Mouse (Mus musculus) midbrain, embryonic 10.5 days (tissue): ENCODE results near the gene Zfp286. TPM values are rescaled to one million over a fixed set of nuclear protein-coding genes. Genes with fewer than 3 reads are reported as not detected.
A peak's percentile ranks its signal among the peaks of the same experiment; 100 is the strongest.

Experiments used
- DNase-seq: peaks from one replicate; pipeline ENCODE4 v3.0.0-alpha.2; 2017; ENCODE audit warnings: low spot score
- H3K27ac ChIP-seq: fragments of 300-500 bp; sonication (generic); replicated peaks from 2 replicates; pipeline ENCODE4 v1.5.1; 2016; ENCODE audit warnings: mild to moderate bottlenecking
- H3K27me3 ChIP-seq: fragments of 300-500 bp; sonication (generic); 2 replicates; pipeline ENCODE4 v1.6.1; 2016; ENCODE audit warnings: low read depth, mild to moderate bottlenecking; ENCODE audit not compliant: poor library complexity, severe bottlenecking
- H3K36me3 ChIP-seq: fragments of 300-500 bp; sonication (generic); 2 replicates; pipeline ENCODE4 v1.6.1; 2016; ENCODE audit warnings: mild to moderate bottlenecking, moderate library complexity
- H3K4me1 ChIP-seq: fragments of 300-500 bp; sonication (generic); 2 replicates; pipeline ENCODE4 v1.6.1; 2016
- H3K4me3 ChIP-seq: fragments of 300-500 bp; sonication (generic); 2 replicates; pipeline ENCODE4 v1.5.1; 2016; ENCODE audit warnings: mild to moderate bottlenecking, moderate library complexity
- H3K9me3 ChIP-seq: fragments of 300-500 bp; sonication (generic); replicated peaks from 2 replicates; pipeline ENCODE4 v1.6.1; 2016; ENCODE audit warnings: mild to moderate bottlenecking
- WGBS: fragments of 180-500 bp; shearing (Covaris S2); methylation state at CpG from one replicate; pipeline ENCODE4 v1.1.7; 2016; 5-methylcytosine and 5-hydroxymethylcytosine counted together
- polyA plus RNA-seq: library from polyadenylated mRNA; unstranded; fragments of >200 nt; fragmentation: Nextera tagmentation; extraction: Ambion mirVana; gene quantifications from 2 replicates; pipeline ENCODE4 v1.2.1, GENCODE M21; 2016

Gene Zfp286
- polyA plus RNA-seq, 1 experiment from 2014 or later: 23.1 TPM

DNA sequence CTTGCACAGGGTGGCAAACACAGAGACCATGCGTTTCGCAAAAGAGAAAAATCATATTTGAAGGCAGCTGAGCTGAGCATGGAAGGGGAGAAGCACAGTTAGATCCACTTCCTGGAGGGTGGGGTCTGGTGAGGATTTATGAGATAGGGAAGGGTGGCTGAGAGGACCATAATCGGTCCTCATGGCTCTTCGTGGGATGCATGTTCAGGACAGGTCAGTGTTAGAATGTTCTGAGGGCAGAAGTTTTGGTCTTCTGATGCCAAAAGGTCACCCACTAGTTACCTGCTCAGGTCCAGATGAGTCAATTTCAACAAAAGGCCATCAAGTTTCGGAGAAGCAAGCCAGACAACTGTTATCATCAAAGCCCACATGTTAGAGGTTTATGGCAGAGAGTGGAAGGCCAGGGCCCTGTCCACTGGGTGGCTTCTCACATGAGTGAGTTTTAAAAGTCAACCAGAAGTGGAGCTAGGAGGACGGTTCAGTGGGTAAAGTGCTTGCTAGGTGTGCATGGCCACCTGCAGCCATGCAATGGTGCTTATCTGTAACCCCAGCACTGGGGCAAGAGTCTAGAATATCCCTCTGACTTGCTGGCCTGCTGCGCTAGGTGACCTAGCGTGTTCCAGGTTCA is 29.9 kb upstream of the Zfp286 start:
- H3K36me3 ChIP-seq: no peaks in the 10 kb centered on the region
- WGBS: 91% methylated on average over 8 of the region's 8 CpGs
- H3K27ac ChIP-seq: no peak overlapping the region
- no peaks in the 10 kb centered on the region for H3K9me3 ChIP-seq
- H3K4me3 ChIP-seq: no peak overlapping the region
- DNase-seq: no peak
- H3K27me3 ChIP-seq: peaks cover 24% of the 10 kb centered on the region
- peaks cover 15% of the 10 kb centered on the region for H3K4me1 ChIP-seq

DNA sequence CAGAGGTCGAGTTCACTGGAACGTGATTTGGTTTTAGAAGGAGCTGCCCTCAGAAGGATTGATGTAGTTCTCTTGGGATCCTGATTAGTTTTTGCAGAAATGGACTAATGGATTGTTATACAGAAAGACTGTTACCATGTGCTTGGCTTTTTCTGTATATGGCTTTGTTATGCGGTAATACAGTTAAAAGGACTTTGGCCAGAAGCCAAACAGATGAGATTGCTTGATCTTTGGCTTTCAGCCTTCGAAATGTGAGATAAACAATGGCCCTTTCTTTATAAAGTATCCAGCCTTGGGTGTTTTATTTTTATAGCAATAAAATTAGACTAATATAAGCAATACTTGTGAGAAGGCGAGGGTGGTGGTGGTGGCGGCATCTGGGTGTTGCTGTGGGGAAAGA is 27.3 kb upstream of the Zfp286 start:
- 91% methylated on average over 6 of the region's 6 CpGs for WGBS
- no peak overlapping the region for H3K27ac ChIP-seq
- DNase-seq: no peak
- no peak overlapping the region for H3K4me3 ChIP-seq
- no peaks in the 10 kb centered on the region for H3K36me3 ChIP-seq
- peaks cover 24% of the 10 kb centered on the region for H3K27me3 ChIP-seq
- peaks cover 15% of the 10 kb centered on the region for H3K4me1 ChIP-seq
- H3K9me3 ChIP-seq: no peaks in the 10 kb centered on the region

DNA sequence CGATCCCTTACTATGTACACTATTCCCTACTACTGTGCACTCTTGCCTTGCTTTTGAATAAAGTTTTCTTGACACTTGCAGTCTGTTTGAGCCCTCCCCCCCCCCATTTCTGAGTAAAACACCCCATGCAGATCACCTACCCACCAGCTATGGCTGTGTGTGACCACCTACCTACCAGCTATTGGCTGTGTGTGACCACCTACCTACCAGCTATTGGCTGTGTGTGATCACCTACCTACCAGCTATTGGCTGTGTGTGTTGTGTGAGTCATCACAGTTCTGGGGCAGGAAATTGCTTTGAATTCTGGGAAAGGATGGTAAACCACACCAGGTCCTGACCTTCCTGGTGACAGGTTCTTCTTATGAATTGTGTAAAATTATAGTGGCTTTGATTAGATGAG is 26.2 kb upstream of the Zfp286 start:
- peaks cover 7% of the 10 kb centered on the region for H3K4me1 ChIP-seq
- no peaks in the 10 kb centered on the region for H3K36me3 ChIP-seq
- peaks cover 16% of the 10 kb centered on the region; the same call in 1 of the 2 replicates for H3K27me3 ChIP-seq
- WGBS: 88% methylated on average over 1 of the region's 1 CpGs
- H3K9me3 ChIP-seq: no peaks in the 10 kb centered on the region
- H3K4me3 ChIP-seq: no peak overlapping the region
- no peak overlapping the region for H3K27ac ChIP-seq
- DNase-seq: no peak

DNA sequence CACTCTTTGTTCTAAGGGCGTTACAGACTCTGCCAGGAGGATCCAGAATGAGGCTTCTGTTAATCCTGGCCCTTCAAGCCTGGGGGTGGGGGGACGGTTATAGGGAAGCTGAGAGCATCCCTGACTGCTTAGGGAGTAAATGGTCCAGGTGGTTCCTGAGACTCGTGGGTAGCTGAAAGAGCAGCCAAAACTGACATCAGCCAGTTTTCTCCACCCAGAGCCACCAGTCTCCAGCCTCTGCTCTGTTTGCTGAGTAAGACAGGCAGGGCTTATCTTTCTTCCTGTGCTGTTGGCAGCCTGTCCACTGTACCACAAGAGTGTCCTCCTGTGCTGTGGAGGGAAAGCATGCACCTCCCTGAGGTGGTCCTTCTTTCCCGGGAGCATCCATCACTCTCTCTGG is 25.4 kb upstream of the Zfp286 start:
- DNase-seq: no peak
- WGBS: 74% methylated on average over 4 of the region's 4 CpGs
- H3K4me3 ChIP-seq: no peak overlapping the region
- H3K9me3 ChIP-seq: no peaks in the 10 kb centered on the region
- H3K36me3 ChIP-seq: no peaks in the 10 kb centered on the region
- no peak overlapping the region for H3K27ac ChIP-seq
- H3K27me3 ChIP-seq: 0 out of 2 replicates have a peak, but pooled peaks cover 13% of the 10 kb centered on the region
- H3K4me1 ChIP-seq: no peaks in the 10 kb centered on the region

DNA sequence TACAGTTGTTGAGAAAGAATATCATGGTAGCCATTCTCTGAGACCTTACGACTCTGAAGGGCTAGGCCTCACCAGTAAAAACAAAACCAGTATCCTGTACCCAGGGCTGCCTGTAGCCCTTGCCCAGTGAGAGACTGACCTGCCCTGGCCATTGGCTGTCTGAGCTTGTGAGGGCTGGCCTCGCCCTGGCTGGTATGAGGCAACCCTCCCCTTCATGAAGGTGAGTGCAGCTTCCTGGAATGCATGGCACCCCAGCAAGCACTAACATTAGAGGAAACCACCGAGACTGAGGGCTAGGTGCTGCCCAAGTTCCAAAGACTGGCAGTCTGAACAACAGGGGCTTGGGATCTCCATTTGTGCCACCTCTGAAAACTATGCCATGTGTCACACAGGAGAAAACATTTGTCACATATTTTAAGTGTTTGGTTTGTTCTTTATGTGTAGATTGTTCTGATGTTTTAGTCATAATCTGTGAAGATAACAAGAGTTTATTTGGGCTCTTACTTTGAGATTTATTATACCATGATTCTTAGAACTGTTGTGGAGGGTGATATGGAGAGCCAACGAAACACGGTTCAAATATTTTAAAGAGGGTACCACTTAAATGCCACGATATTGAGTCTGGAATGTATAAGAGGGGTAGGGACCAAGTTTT is 24.8 kb upstream of the Zfp286 start:
- no peaks in the 10 kb centered on the region for H3K4me1 ChIP-seq
- H3K36me3 ChIP-seq: no peaks in the 10 kb centered on the region
- no peak for DNase-seq
- 75% methylated on average over 6 of the region's 6 CpGs for WGBS
- no peak overlapping the region for H3K4me3 ChIP-seq
- no peaks in the 10 kb centered on the region for H3K9me3 ChIP-seq
- no peak overlapping the region for H3K27ac ChIP-seq
- 0 out of 2 replicates have a peak, but pooled peaks cover 9% of the 10 kb centered on the region for H3K27me3 ChIP-seq

DNA sequence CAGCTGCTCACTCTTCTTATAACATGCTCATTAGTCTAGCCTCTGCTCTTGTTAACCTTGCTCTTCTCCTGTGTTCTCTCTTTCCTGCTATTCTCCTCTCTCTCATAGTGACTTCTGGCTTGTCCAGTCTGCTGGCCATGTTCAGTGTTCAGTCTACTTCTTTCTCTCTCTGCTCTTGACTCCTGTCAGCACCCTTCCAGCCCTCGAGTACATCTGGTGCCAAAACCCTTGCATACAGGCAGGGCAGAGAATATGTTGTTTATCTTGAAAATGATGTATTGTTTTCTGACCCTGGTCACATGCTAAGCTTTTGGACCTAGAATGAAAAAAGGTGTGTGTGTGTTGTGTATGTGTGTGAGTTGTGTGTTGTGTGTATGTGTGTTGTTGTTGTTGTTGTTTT is 24.2 kb upstream of the Zfp286 start:
- DNase-seq: no peak
- Histone ChIP-seq H3K4me3 (no peak overlapping the region), H3K4me1 (no peaks in the 10 kb centered on the region), H3K36me3 (no peaks in the 10 kb centered on the region), H3K27ac (no peak overlapping the region), H3K9me3 (no peaks in the 10 kb centered on the region), H3K27me3 (0 out of 2 replicates have a peak, but pooled peaks cover 3% of the 10 kb centered on the region)
- WGBS: 70% methylated on average over 1 of the region's 1 CpGs

DNA sequence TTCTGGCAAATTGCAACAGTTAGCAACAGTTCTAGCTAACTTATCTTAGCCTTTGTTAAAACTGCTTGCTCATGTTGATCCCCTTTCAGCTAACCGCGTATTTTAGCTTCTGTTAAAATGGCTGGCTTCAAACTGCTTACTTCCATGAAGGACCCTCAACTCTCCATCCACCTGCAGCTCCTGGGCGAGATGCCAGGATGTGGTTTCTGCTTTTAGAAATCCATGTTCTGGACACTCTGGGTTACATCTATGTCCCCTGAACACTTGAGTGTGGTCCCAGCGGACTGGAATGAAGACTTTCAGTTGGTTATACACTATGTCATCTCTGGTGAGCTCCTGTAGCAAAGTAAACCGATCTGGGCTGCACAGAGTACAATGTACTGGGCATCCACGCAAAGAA is 23.0 kb upstream of the Zfp286 start:
- H3K4me3 ChIP-seq: no peak overlapping the region
- H3K27ac ChIP-seq: no peak overlapping the region
- no peaks in the 10 kb centered on the region for H3K4me1 ChIP-seq
- 84% methylated on average over 6 of the region's 6 CpGs for WGBS
- no peak for DNase-seq
- no peaks in the 10 kb centered on the region for H3K9me3 ChIP-seq
- H3K36me3 ChIP-seq: no peaks in the 10 kb centered on the region
- no peaks in the 10 kb centered on the region for H3K27me3 ChIP-seq

DNA sequence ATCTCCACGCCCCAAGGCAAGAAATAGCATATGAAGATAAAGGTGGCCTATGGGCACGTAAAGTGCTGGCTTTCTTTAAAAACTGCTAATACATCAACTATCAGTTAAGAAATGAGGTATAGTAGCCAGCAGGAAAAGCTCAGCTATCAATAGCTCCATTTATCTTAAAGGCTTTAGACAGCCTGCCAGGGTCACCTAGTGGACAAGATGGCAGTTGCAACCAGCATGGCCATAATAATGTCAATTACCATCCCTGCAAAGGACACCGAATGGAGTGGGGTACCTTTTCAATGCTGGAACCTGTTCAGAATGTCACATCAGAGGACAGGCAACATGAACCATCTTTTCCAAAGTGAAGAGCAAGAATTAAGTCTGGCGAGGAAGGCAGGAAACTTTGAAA is 19.9 kb upstream of the Zfp286 start:
- Histone ChIP-seq H3K27me3 (no peaks in the 10 kb centered on the region), H3K27ac (no peak overlapping the region), H3K36me3 (no peaks in the 10 kb centered on the region), H3K4me1 (no peaks in the 10 kb centered on the region), H3K9me3 (no peaks in the 10 kb centered on the region; the same call in 1 of the 2 replicates), H3K4me3 (no peak overlapping the region)
- DNase-seq: no peak
- WGBS: 78% methylated on average over 4 of the region's 4 CpGs

DNA sequence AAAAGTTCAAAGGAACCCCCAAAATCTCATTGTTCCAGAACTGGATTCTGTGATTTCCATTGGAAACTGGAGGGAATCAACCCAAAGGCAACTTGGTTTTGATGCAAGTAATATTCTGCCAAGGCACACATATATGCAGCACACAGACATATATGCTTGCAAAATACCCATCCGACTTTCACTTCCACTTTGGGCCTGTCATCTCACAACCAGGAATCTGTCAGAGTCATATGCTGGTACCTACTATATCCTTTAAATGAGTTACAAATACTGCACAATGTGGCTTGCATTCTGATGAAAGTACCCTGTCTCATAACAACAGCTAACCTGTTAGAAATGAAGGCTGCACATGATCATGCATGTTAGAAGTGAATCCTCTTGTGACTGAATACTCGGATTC is 18.7 kb upstream of the Zfp286 start:
- WGBS: 84% methylated on average over 2 of the region's 2 CpGs

DNA sequence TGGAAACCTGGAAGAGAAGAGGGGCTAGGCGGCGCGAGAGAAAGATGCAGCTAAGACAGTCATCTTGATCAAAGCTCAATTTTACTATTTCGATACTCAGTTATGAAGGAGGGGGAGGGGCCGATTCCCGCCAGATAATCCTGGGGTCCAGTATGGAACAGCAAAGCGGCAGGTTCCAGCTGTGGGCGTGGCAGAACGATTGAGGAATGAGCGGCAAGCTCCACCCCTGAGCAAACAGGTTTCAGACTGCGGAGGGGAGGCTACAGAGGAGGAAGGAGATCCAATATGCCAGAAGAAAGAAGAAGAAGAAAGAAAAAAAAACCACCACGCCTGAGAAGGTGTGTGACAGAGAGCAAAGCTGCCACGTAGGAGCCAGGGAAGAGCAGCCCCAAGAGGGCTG is 14.9 kb upstream of the Zfp286 start:
- Histone ChIP-seq H3K4me3 (no peak overlapping the region), H3K27me3 (no peaks in the 10 kb centered on the region)
- DNase-seq: no peak

More for the DNA sequence above, 18.7 kb upstream of the Zfp286 start:
- no peaks in the 10 kb centered on the region; the same call in 1 of the 2 replicates for H3K9me3 ChIP-seq
- no peaks in the 10 kb centered on the region for H3K36me3 ChIP-seq
- H3K27me3 ChIP-seq: no peaks in the 10 kb centered on the region
- H3K27ac ChIP-seq: no peak overlapping the region
- H3K4me3 ChIP-seq: no peak overlapping the region
- no peak for DNase-seq
- H3K4me1 ChIP-seq: no peaks in the 10 kb centered on the region

DNA sequence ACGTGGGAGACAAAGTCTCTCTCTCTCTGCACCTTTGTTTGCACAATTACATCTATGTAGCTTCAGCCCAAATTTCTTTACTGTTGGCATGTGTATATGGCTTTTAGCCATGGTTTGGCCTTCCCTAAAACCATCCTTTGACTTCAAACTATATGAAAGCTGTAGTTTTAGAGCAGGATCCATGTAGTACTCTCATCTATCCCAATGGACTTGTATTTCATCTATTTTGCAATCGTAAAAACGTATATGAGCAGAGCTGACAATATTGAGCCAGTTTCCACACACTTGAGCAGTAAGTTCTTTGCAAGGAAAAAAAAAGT is 315 bp upstream of the Zfp286 start:
- H3K9me3 ChIP-seq: peaks cover 5% of the 10 kb centered on the region; the same call in 1 of the 2 replicates
- H3K4me1 ChIP-seq: peaks cover 16% of the 10 kb centered on the region
- peak overlapping the region; percentile 93 for H3K27ac ChIP-seq
- no peaks in the 10 kb centered on the region for H3K27me3 ChIP-seq
- peaks cover 32% of the 10 kb centered on the region for H3K36me3 ChIP-seq
- peak overlapping the region; percentile 72 for H3K4me3 ChIP-seq
- DNase-seq: no peak
- WGBS: 61% methylated on average over 3 of the region's 3 CpGs

More for the DNA sequence above, 14.9 kb upstream of the Zfp286 start:
- Histone ChIP-seq H3K4me1 (no peaks in the 10 kb centered on the region), H3K9me3 (no peaks in the 10 kb centered on the region; the same call in 1 of the 2 replicates), H3K36me3 (no peaks in the 10 kb centered on the region), H3K27ac (no peak overlapping the region)
- 58% methylated on average over 13 of the region's 13 CpGs for WGBS

DNA sequence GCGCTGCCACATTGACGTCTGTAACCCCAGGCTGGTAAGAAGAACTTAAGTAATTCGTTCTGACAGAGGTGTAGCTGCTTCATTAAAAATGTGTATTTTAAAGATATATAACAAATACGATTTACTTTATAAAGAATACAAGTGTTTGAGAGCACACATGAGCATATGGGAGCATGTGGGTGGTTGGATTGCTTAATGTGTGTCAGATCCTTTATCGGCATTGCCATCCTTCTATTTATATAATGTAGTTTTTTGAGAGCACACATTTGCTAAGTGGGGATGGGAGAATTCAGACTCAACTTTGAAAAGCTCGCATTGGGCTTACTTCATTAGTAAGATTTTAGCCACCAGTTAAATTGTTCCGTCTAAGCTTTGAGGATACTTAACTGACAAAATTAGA is 12.8 kb downstream of the Zfp286 start:
- 92% methylated on average over 7 of the region's 7 CpGs for WGBS
- Histone ChIP-seq H3K4me3 (no peak overlapping the region), H3K27me3 (no peaks in the 10 kb centered on the region), H3K4me1 (no peaks in the 10 kb centered on the region), H3K36me3 (peaks cover 59% of the 10 kb centered on the region), H3K9me3 (peaks cover 82% of the 10 kb centered on the region), H3K27ac (no peak overlapping the region)
- no peak for DNase-seq

DNA sequence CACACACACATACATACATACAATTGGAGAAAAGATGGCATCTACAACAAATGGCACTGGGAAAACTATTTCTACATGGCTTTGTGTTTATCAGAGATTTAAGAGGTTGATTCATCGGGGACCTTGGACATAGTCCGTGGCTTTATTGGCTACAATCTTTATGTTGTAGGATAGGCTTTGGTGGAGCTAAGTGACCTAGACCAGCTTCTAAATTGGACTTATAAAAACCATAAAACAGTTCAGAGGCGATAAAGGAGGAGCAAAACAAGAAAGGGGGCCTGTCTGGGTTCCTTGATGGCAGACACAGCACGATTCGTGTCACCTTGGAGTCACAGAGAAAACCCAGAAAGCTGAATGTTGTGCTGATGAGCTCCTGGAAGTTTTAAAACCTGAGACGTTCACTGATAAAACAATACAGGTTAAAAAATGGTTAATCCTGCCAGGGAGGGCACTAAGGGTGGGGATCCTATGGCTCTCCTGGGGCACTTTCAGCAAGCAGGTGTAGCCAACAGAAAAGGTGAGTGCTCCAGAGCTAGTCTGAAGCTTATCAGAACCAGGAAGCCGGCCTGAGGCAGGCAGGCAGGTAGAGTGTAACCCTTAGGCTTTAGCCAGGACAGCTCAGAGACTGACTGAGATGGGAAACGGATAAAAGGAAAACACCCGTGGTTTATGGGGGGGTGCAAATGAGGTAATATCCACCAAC is 28.4 kb downstream of the Zfp286 start:
- Histone ChIP-seq H3K36me3 (no peaks in the 10 kb centered on the region), H3K4me3 (no peak overlapping the region), H3K4me1 (peaks cover 10% of the 10 kb centered on the region), H3K27ac (no peak overlapping the region), H3K9me3 (no peaks in the 10 kb centered on the region), H3K27me3 (peaks cover 26% of the 10 kb centered on the region)
- 78% methylated on average over 9 of the region's 9 CpGs for WGBS
- no peak for DNase-seq
